Mouse (Mus musculus) embryonic fibroblast, embryonic 13.5 days (primary cell): ENCODE data around the gene Zscan20.

Experiments used
- CTCF ChIP-seq: IDR thresholded peaks from 2 replicates; pipeline ENCODE4 v1.5.1; 2011; ENCODE audit warnings: mild to moderate bottlenecking, control low read depth, low read length, moderate library complexity, borderline replicate concordance; ENCODE audit not compliant: insufficient read depth
- POLR2A ChIP-seq: IDR thresholded peaks from 2 replicates; pipeline ENCODE4 v1.6.1; 2011; ENCODE audit warnings: low read depth, mild to moderate bottlenecking, control low read depth, low read length, moderate library complexity

- TF ChIP-seq POLR2A = no peak
- TF ChIP-seq CTCF = no peak
These were observed 55.7 kb downstream of the Zscan20 start for GRCm38 (mm10) chr4:128554198-128554597.
